Mouse (Mus musculus): ENCODE data around the gene Scaper. TPM values are rescaled to one million over a fixed set of nuclear protein-coding genes. Genes with fewer than 3 reads are reported as not detected.

Scaper gene
- total and polyA plus RNA-seq, 3 experiments = 4.2 to 5.2 (median 4.5) TPM

GRCm38 (mm10) chr9:55539661-55540390 is 398.1 kb downstream of the Scaper start:
- no peak for DNase-seq (ENCODE audit: extremely low read depth)

DNA sequence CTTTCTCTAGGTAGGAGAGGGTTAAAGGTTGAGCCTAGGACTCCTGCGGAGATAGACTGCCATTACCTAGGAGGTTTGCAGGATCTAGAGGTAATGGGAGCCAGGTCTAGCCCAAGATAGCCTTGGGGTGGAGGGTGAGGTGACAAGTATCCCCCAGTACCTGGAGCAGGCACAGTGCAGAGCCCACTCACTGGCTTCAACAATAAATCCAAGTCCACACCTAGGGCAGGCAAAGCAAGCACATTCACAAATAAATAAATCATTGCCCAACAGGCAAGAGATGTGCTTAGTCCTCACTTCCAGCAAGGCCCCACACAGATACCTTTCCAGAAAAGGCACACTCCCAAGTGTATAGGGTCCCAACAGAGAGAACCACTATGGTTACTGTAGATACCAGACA is 398.9 kb downstream of the Scaper start:
- no peak for DNase-seq (ENCODE audit: extremely low read depth)
- H3K4me3 ChIP-seq (replicated peaks in 1 of 3; ENCODE audit: low read depth in 2 of 3, low read length in 2 of 3, poor library complexity in 1 of 3) = no peak overlapping the region
- no peaks in the 10 kb centered on the region for H3K27me3 ChIP-seq (replicated peaks)
- H3K9ac ChIP-seq (ENCODE audit: insufficient read depth, low read depth) = no peak overlapping the region
- TF ChIP-seq CHD2 (IDR thresholded peaks at IDR 0.05; ENCODE audit: low read length) (no peak), ZNF384 (IDR thresholded peaks at IDR 0.05; ENCODE audit: low read depth, low read length) (no peak)
- peaks cover 0 to 8% of the 10 kb centered on the region in 2 experiments for H3K36me3 ChIP-seq (replicated peaks in 1 of 2; ENCODE audit: control insufficient read depth in 1 of 2, insufficient read depth in 1 of 2, low read length in 1 of 2)
- dilution Hi-C loops (cut with MboI; ENCODE audit: extremely low pct_ligation_motif_present, extremely low pct_unique_long_range_greater_than_20kb, low sequenced_read_pairs) (no loop called here), in situ Hi-C loops (cut with MboI; ENCODE audit: low pct_ligation_motif_present, low pct_unique_long_range_greater_than_20kb, low sequenced_read_pairs) (no loop called here)
- H3K4me2 ChIP-seq (ENCODE audit: insufficient read depth, low read depth, poor library complexity, severe bottlenecking) = no peak overlapping the region
- no peaks in the 10 kb centered on the region for H3K79me2 ChIP-seq (replicated peaks; ENCODE audit: control insufficient read depth, extremely low read depth, insufficient read depth, poor library complexity, severe bottlenecking)
- H3K4me1 ChIP-seq (ENCODE audit: control insufficient read depth in 1 of 2, insufficient read depth in 2 of 2) = no peaks in the 10 kb centered on the region; a peak in 1 of 4 replicates
- peaks cover 14% of the 10 kb centered on the region for H3K9me3 ChIP-seq (replicated peaks; ENCODE audit: low read length)
- no peak overlapping the region for H3K27ac ChIP-seq (ENCODE audit: insufficient read depth, low read depth)

More at GRCm38 (mm10) chr9:55539661-55540390, 398.1 kb downstream of the Scaper start:
- in situ Hi-C loops (cut with MboI; ENCODE audit: low pct_ligation_motif_present, low pct_unique_long_range_greater_than_20kb, low sequenced_read_pairs) = no loop called here
- Histone ChIP-seq H3K4me2 (ENCODE audit: insufficient read depth, low read depth, poor library complexity, severe bottlenecking) (no peak overlapping the region), H3K27ac (ENCODE audit: insufficient read depth, low read depth) (no peak overlapping the region), H3K4me3 (replicated peaks in 1 of 3; ENCODE audit: low read depth in 2 of 3, low read length in 2 of 3, poor library complexity in 1 of 3) (no peak overlapping the region), H3K79me2 (replicated peaks; ENCODE audit: control insufficient read depth, extremely low read depth, insufficient read depth, poor library complexity, severe bottlenecking) (no peaks in the 10 kb centered on the region), H3K9me3 (replicated peaks; ENCODE audit: low read length) (peaks cover 19% of the 10 kb centered on the region), H3K4me1 (ENCODE audit: control insufficient read depth in 1 of 2, insufficient read depth in 2 of 2) (no peaks in the 10 kb centered on the region; a peak in 1 of 4 replicates), H3K9ac (ENCODE audit: insufficient read depth, low read depth) (no peak overlapping the region), H3K27me3 (replicated peaks) (no peaks in the 10 kb centered on the region), H3K36me3 (replicated peaks in 1 of 2; ENCODE audit: control insufficient read depth in 1 of 2, insufficient read depth in 1 of 2, low read length in 1 of 2) (peaks cover 0 to 13% of the 10 kb centered on the region in 2 experiments)
- dilution Hi-C loops (cut with MboI; ENCODE audit: extremely low pct_ligation_motif_present, extremely low pct_unique_long_range_greater_than_20kb, low sequenced_read_pairs) = no loop called here
- TF ChIP-seq MXI1 (IDR thresholded peaks at IDR 0.05; ENCODE audit: low read depth, low read length) (no peak), ELF1 (IDR thresholded peaks at IDR 0.05; ENCODE audit: low read depth, low read length) (no peak), KAT2A (IDR thresholded peaks at IDR 0.05; ENCODE audit: insufficient replicate concordance, low read length) (no peak), MEF2A (IDR thresholded peaks at IDR 0.05; ENCODE audit: borderline replicate concordance, low read depth, low read length) (no peak), MAFK (IDR thresholded peaks at IDR 0.05; ENCODE audit: insufficient replicate concordance, low read length) (no peak), CTCF (conservative IDR thresholded peaks at IDR 0.05 in 1 of 2, IDR thresholded peaks at IDR 0.05 in 1 of 2; ENCODE audit: low read depth in 2 of 2, low read length in 2 of 2) (no peak), USF1 (IDR thresholded peaks at IDR 0.05; ENCODE audit: low read depth, low read length) (no peak), TBP (conservative IDR thresholded peaks at IDR 0.05; ENCODE audit: low read depth, low read length) (no peak), EP300 (IDR thresholded peaks at IDR 0.05; ENCODE audit: low read length) (no peak), JUN (IDR thresholded peaks at IDR 0.05; ENCODE audit: insufficient read depth, low read depth, low read length) (no peak), HCFC1 (IDR thresholded peaks at IDR 0.05; ENCODE audit: low read depth, low read length) (no peak), SMC3 (IDR thresholded peaks at IDR 0.05; ENCODE audit: low read depth, low read length) (no peak)
